Mouse (Mus musculus) heart, postnatal 0 days (tissue): ENCODE results near the gene D430042O09Rik.

ENCODE experiments used
- CTCF ChIP-seq: IDR thresholded peaks from 2 replicates; pipeline ENCODE4 v1.5.1; 2016; ENCODE audit warnings: antibody characterized with exemption, control low read depth, low read depth
- EP300 ChIP-seq: IDR thresholded peaks from 2 replicates; pipeline ENCODE4 v1.6.1; 2016; ENCODE audit warnings: antibody characterized with exemption, low read depth

GRCm38 (mm10) chr7:125846866-125847527 lies 139.3 kb downstream of the D430042O09Rik start:
- TF ChIP-seq CTCF (peak; percentile 8; the same call in 1 of the 2 replicates), EP300 (no peak; the same call in 1 of the 2 replicates)
